Comparison of ENCODE assay signal across 11 mouse cellular contexts in the genomic region with DNA sequence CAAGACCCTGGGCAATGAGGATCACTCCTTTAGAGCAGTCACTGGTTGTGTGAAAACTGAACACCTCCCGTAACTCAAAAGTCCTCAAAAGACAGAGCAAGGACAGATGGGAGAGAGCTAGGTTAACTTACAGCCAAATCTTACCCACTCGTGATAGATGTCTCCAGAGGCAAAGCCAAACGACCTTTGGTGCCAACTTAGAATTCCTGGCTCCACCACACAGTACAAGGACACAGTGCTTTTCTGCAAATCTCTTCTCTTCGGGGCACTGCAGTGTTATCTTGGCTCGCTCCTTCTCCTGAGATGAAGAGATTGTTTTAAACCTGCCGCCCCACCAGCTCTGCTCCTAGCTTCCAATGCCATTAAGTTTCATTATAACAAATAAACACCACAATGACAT.
"Had no signal": no experiment of that assay in that cellular context is flagged by ENCODE, and none has a peak within 500 bp of the region (broad histone marks: within the 10 kb centered on the region; RNA-seq: fewer than 3 reads in every experiment).

No protein-coding gene starts in this region.

- H3K36me3 ChIP-seq: limb, embryonic 13.5 days; midbrain, embryonic 13.5 days had no signal

- H3K4me3 ChIP-seq: limb, embryonic 13.5 days; midbrain, embryonic 13.5 days had no signal

- DNase-seq: kidney, adult 2 months; kidney, postnatal 36 days; lung, adult 18-20 months; retina, postnatal 1 day; right cerebral cortex, postnatal 4 days; spleen, adult 18-20 months; thymus, adult 18-20 months; thymus, postnatal 14 days had no signal

- H3K4me2 ChIP-seq: limb, embryonic 13.5 days; midbrain, embryonic 13.5 days had no signal

- H3K9me3 ChIP-seq: limb, embryonic 13.5 days; midbrain, embryonic 13.5 days had no signal

- H3K27me3 ChIP-seq: limb, embryonic 13.5 days; midbrain, embryonic 13.5 days had no signal

- H3K9ac ChIP-seq: limb, embryonic 13.5 days; liver, embryonic 14.5 days; midbrain, embryonic 13.5 days had no signal

- H3K27ac ChIP-seq: limb, embryonic 13.5 days; liver, embryonic 14.5 days; midbrain, embryonic 13.5 days had no signal
